Comparison of ENCODE assay signal across 16 mouse cellular contexts in genomic region chr13:29486709-29487108, GRCm38 (mm10).
DNase-seq lines count a peak whose midpoint lies in the region; ATAC-seq lines count a peak whose summit lies in the region.
"Had no signal": no experiment of that assay in that cellular context is flagged by ENCODE, and none has a peak within 500 bp of the region (broad histone marks: within the 10 kb centered on the region; RNA-seq: fewer than 3 reads in every experiment).

No protein-coding gene starts in this region.

- 0 out of 2 replicates have a peak, but pooled peaks cover 3% of the 10 kb centered on the region for H3K4me1 ChIP-seq in hindbrain, embryonic 12.5 days
- no peaks in the 10 kb centered on the region; the same call in 1 of the 2 replicates for H3K4me1 ChIP-seq in hindbrain, embryonic 11.5 days (replicated peaks; ENCODE audit: control insufficient read depth, insufficient read depth, low read length)
- H3K4me1 ChIP-seq: intestine, embryonic 15.5 days; limb, embryonic 12.5 days had no signal

- H3K27ac ChIP-seq in hindbrain, embryonic 12.5 days: no peak overlapping the region; the same call in 1 of the 2 replicates
- no peak overlapping the region for H3K27ac ChIP-seq in hindbrain, embryonic 11.5 days (ENCODE audit: low read depth, low read length)
- H3K27ac ChIP-seq: heart, adult 2 months; intestine, embryonic 15.5 days; limb, embryonic 12.5 days had no signal

- no peak overlapping the region for H3K4me2 ChIP-seq in hindbrain, embryonic 12.5 days (replicated peaks)
- no peak overlapping the region for H3K4me2 ChIP-seq in hindbrain, embryonic 11.5 days (replicated peaks; ENCODE audit: low read depth, low read length)
- H3K4me2 ChIP-seq: intestine, embryonic 15.5 days; limb, embryonic 12.5 days had no signal

- 46% methylated on average over 3 of the region's 3 CpGs for WGBS in hindbrain, embryonic 12.5 days
- WGBS in hindbrain, embryonic 11.5 days: 62% methylated on average over 3 of the region's 3 CpGs

- H3K27me3 ChIP-seq in hindbrain, embryonic 12.5 days: no peaks in the 10 kb centered on the region
- no peaks in the 10 kb centered on the region for H3K27me3 ChIP-seq in hindbrain, embryonic 11.5 days (ENCODE audit: control insufficient read depth, insufficient read depth, low read length)
- H3K27me3 ChIP-seq: intestine, embryonic 15.5 days; limb, embryonic 12.5 days had no signal

- no peak overlapping the region for H3K9ac ChIP-seq in hindbrain, embryonic 12.5 days
- no peak overlapping the region for H3K9ac ChIP-seq in hindbrain, embryonic 11.5 days (ENCODE audit: low read depth, low read length)
- H3K9ac ChIP-seq: intestine, embryonic 15.5 days; limb, embryonic 12.5 days had no signal

- H3K36me3 ChIP-seq in hindbrain, embryonic 12.5 days: no peaks in the 10 kb centered on the region
- no peaks in the 10 kb centered on the region for H3K36me3 ChIP-seq in hindbrain, embryonic 11.5 days (ENCODE audit: control insufficient read depth, insufficient read depth, low read length)
- H3K36me3 ChIP-seq: intestine, embryonic 15.5 days; limb, embryonic 12.5 days had no signal

- no peak overlapping the region for H3K4me3 ChIP-seq in hindbrain, embryonic 12.5 days
- H3K4me3 ChIP-seq in hindbrain, embryonic 11.5 days (ENCODE audit: low read depth, low read length): no peak overlapping the region
- H3K4me3 ChIP-seq: heart, adult 2 months; intestine, embryonic 15.5 days; limb, embryonic 12.5 days had no signal

- no peak for DNase-seq in hindbrain, embryonic 11.5 days (ENCODE audit: low spot score)
- peak; percentile 4 to 9 for DNase-seq in spleen, postnatal 36 days (ENCODE audit: low spot score in 2 of 2)
- no peak for DNase-seq in spleen, adult 18-20 months
- DNase-seq in forelimb bud, embryonic 11.5 days (ENCODE audit: low read depth, low spot score): peak; percentile 19
- DNase-seq in adrenal gland, postnatal 25 days: no peak
- DNase-seq in left cerebral cortex, adult 18-20 months (ENCODE audit: low spot score in 2 of 2): no peak
- DNase-seq: adrenal gland, postnatal 14 days; cerebellum, postnatal 25 days; heart, adult 2 months; kidney, postnatal 36 days; right cerebral cortex, postnatal 25 days had no signal

- H3K9me3 ChIP-seq in hindbrain, embryonic 12.5 days (replicated peaks): no peaks in the 10 kb centered on the region
- H3K9me3 ChIP-seq in hindbrain, embryonic 11.5 days (ENCODE audit: control insufficient read depth, low read length): no peaks in the 10 kb centered on the region
- H3K9me3 ChIP-seq: G1E; intestine, embryonic 15.5 days; limb, embryonic 12.5 days had no signal

- ATAC-seq in hindbrain, embryonic 12.5 days (ENCODE audit: low FRiP score): 0 out of 2 replicates have a peak, but pooled peaks have one; percentile 52
- ATAC-seq in hindbrain, embryonic 11.5 days (ENCODE audit: low FRiP score): no peak
- ATAC-seq: intestine, embryonic 15.5 days; midbrain, embryonic 16.5 days had no signal

Comparison
In these comparisons a context has a peak if more than half of its experiments do, and no peak if none do; other contexts are left out.
1. DNase-seq: peak in spleen, postnatal 36 days (2 of 2) and forelimb bud, embryonic 11.5 days (single experiment); none in hindbrain, embryonic 11.5 days (single experiment), spleen, adult 18-20 months (0 of 2), adrenal gland, postnatal 25 days (single experiment) and left cerebral cortex, adult 18-20 months (0 of 2).